Mouse (Mus musculus) cerebellum, postnatal 25 days (tissue): ENCODE measurements around the gene Arfip1.
A peak's percentile ranks its signal among the peaks of the same experiment; 100 is the strongest.
"Not testable (repeated sequence)": the region's sequence is repeated elsewhere in the genome, so short reads cannot be mapped to it uniquely, and the experiment has no call there.

Experiments used
- DNase-seq, 2 experiments: peaks; one replicate each; pipeline ENCODE4 v3.0.0; 2021; ENCODE audit warnings: mixed read lengths in 2 of 2

Gene Arfip1

DNA sequence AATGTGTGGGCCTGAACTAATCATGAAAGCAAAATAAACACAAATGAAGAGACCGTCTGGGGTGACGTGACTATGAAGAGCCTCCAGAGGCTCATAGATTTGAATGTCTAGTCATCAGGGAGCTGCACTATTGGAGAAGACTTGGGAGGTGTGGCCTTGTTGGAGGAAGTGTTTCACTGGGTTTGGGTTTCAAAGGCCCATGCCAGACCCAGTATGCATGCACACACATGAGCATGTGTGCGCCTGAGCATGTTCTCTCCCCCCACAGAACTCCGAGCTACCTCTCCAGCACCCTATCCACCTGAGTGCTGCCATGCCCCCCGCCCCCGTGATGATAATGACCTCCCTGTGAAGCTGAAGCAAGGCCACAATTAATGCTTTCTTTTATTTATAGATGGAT is 12.8 kb downstream of the Arfip1 start:
- no peak for DNase-seq

DNA sequence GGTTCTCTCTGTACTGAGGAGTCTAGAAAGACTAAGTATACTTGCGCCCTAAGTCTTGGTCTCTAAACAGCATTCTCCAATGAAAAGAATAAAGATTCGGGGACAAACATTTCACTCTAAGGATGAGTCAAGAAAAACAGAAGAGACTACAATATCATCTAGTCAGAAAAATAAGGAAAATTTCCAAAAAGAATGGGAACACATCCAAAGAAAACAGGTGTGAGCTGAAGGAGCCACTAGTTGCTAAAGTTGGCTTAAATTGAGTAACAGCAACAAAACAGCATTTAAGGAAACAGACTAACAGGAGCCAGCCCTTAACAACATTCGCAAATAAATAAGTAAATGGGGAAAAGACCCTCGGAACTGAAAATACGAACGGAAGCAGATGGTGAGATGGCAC is 13.9 kb downstream of the Arfip1 start:
- DNase-seq = no peak

DNA sequence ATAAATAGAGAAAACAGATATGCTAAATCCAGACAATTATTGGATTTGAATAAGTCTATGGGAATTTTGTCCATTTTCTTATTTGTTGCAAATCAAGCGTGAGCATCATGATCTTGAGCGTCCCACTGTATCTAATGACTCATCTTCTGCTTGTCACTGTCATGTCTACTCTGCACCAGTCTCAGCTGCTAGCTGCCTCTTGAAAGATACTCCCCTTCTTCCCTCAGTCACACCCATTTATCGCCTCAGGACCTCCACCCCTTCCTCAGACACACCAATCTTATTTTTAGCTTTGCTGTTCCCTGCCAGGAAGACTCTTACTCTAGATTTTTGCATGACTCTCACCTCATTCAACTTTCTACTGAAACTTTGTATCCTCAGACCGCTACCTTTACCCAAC is 19.0 kb downstream of the Arfip1 start:
- DNase-seq = no peak

DNA sequence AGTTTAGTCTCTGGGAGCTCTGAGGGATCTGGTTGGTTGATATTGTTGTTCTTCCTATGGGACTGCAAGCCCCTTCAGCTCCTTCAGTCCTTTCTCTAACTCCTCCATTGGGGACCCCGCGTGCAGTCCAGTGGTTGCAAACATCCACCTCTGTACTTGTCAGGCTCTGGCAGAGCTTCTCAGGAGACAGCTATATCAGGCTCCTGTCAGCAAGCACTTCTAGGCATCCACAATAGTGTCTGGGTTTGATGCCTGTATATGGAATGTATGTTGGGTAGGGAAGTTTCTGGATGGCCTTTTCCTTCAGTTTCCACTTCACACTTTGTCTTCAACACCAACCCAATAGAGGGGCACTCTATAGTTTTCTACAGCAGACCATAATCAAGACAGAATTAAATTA is 19.5 kb downstream of the Arfip1 start:
- DNase-seq = not testable (repeated sequence)

DNA sequence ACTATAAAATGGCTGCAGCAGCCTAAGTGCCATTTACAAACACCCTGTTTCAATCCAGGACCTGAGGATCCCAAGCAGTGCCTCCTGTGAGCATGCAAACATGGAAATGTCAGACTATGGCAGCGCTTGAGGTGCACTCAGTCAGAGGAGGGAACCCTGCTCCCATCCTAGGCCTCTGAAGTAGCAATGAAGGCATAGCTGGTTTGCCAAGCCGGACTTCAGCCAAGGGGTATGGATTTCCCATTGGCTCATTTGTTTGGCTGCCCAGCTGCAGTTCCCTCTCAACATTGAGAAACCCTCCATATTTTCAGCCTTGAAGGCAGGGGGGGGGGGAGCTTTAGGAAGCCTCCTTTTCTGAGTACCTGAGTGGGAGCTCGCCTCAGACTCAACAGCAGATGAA is 24.1 kb downstream of the Arfip1 start:
- DNase-seq = no peak

DNA sequence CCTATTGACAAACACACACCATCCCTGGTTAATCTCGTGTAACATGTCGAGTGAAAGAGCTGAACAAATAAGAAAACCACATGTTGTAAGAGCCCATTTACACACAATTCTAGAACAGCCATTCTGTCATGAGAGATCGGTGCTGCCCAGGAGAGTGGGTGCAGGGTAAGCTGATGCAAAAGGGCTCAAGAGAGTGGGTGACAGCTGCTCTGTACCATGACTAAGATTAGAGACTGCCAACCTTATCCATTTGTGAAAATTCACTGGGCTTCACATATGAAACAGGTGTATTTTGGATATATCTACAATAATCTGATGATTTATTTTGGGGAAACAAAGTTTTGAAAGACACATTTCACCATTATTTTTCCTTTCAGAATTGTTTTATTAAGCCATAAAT is 26.6 kb downstream of the Arfip1 start:
- DNase-seq = no peak

DNA sequence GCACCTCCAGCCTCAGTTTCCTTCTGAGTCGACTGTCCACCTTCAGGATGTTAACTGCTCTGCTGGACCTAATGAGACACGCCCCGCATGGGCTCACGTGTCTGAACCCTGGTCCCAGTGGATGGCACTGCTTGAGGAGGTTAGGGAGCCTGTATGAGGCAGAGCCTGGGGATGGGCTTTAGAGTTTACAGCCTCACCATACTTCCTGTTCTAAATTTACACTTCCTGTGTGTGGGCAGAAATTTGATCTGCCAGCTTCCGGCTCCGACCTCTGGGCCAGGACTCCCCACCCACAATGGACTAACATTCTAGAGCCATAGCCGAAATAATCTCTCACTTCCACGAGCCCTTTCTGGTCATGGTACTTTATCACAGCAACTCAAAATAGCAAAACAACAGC is 35.2 kb downstream of the Arfip1 start:
- DNase-seq = no peak

DNA sequence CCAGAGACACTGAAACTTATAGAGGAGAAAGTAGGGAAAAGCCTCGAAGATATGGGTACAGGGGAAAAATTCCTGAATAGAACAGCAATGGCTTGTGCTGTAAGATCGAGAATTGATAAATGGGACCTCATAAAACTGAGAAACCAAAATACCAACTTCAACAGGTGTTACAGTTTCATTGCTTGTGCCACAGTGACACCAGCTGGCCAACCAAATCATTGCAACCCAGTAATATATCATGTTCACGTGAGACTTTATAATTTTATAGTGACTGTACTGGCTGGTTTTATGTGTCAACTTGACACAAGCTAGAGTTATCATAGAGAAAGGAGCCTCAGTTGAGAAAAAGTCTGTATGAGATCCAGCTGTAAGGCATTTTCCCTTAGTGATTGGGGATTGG is 40.0 kb downstream of the Arfip1 start:
- peak; percentile 67 to 77 for DNase-seq

DNA sequence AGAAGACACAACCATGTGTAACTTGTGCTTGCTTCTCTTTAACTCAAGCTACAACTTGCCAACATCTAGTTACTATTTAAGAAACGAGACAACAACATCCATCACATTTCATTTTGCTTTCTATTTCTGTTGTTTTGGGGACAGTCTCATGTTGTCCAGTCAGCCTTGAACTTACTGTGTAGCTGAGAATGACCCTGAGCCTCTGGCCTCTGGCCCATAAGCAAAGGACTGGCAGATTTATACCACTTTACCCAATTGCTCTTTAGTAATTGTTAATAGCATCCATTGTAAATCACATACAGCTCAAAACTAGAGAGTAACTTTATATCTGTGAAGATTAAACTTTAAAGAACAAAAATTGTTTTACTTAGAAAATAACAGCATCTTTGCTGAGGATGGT is 40.5 kb downstream of the Arfip1 start:
- no peak for DNase-seq

DNA sequence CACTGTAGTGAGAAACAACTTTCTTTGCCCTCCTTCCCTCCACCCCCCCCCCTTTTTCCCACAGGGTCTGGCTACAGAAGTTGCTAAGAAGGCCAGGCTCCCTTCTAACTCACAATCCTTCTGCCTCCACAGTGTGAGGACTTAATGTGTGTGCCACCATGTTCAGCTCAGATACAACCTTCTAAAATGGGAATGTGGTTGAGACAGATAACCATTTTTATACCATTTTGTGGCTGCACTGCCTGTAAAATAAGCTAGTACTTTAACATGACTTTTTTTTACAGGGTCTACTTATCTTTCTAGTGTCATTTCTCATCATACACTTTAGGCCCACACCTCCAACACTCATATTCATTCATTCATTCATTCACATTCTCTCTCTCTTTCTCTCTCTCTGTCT is 41.8 kb downstream of the Arfip1 start:
- no peak for DNase-seq

DNA sequence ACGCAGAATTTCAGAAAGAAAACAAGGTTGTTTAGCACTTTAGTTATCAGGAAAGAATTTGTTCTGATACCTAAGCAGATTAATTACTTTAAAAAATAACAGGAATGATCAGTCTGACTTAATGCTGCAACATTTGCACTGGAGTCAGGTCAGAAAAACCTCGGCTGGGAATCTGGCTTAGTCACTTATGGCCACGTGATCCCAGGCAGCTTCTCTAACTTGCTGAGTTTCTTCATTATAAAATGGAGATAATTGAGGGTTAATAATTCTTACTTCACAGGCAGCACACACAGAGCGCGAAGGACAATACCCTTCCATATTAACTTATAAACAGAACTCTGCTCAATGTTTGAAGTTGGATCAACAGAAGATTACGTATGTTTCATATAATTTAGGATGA is 45.4 kb downstream of the Arfip1 start:
- no peak for DNase-seq

DNA sequence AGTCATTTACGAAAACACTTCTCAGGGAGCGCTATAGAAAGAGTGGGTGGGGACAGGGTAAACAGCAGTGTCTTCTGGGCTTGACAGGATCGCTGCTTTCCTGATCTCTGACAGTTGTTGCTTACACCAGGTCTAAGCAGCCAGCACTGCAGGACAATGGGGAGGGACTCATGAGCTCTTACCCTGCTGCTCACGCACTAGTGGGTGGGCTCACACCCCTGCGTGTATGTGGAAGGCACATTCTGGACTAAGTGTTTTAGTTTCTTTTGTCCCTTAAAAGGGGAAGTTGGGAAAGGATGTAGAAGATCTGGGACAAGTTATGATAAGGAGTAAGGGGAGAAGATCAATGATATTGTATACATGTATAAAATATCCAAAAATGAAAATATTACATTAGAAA is 49.2 kb downstream of the Arfip1 start:
- DNase-seq = no peak

DNA sequence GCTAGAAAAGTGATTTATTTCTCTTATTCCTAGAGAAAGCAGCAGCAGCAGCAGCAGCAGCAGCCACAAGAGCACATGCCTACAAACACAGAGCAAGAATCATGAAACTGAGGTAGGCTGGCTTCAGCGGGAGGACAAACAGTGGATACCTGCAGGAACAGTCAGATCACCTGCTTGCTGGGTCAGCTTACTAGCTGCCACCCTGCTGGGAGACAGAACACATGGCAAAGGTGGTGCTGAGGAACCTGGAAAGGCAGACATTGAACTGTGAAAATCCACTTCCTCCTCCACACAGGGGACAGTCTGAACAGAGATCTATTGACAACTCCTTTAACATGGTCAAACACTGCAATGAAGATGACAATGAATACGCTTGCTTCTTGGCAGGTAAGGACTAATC is 53.4 kb downstream of the Arfip1 start:
- peak; percentile 53 to 64 for DNase-seq

DNA sequence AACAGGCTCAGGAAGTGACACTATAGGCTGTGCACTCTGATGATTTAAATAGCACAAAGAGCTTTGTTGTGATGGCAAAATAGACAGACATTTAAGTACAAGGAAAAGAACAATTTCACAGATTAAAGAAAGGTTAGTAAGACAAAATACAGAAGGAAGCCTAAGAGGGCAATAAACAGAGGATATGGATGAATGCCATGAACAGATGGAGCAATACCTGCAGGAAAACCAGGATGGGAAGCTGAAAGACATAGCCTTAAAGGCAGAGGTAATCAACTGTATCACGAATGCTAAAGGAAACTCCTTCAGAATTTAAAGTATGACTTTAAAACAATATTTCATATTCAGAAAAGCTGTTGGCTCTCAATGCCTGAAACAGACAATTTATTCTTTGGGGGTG is 57.5 kb downstream of the Arfip1 start:
- no peak for DNase-seq

DNA sequence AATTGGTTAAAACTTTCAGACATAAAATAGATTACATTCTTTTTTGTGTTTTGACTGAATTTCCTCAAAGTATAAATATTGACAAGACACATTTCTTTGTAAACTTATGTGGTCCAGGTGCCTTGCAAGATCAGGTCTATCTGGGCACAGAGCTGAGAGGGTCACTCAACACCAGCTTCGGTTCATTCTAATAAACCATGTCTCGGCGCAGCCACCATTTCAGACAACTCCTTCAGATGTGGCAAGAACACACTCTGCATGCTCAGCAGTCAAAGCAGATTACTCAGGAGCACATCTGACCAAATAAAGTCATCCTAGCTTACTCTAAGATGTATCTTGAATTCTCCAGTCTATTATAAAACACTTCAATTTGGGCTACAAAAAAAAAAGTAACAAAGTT is 66.3 kb downstream of the Arfip1 start:
- no peak for DNase-seq

DNA sequence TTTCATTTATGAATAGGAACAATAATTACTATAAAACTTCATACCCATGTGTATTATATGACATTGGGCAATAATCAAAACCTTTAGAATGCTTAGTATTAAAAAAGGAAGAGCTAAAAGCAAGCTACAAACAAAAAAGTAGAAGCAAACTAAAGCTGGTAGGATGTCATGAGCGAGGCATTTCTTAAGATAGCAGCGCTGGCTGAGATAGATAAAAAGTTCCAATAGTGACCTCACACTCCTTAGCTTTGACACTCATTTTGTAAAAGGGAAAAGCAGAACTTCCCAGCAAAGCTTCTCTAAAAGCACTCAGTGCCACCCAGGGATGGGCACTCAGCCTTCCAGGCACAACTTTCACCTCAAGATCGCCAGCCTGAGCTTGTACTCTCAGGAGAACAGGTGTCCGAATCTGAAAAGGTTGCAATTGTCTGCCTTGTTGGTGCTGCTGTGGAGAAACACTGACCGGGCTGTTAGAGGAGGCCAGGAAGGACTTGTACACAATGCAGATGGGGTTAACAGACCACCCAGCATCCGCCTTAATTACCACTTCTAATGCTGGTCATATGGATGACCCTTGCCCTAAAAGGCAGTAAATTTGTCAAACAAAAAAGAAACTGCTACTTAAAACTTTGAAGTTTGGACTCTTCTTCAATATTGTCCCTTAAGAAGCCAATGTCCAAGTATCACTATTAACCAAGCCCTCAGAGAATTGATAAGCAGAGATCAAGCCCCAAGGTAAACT is 69.5 kb downstream of the Arfip1 start:
- no peak for DNase-seq

DNA sequence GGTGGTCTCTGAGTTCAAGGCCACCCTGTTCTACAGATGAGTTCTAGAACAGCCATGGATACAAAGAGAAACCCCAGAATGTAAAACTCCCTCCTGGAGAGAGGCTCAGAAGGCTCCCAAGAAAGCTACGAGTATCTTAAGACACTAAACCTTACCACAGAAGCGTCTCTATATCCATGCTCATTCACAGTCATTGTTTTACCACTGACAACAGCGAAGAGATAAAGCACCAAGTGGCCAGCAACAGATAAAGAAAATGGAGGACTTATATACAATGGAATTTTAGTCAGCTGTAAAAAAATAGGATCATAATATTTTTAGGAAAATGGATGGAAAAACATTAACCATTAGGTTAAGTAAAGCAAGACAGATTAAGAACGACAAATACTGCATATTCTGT is 77.2 kb downstream of the Arfip1 start:
- no peak for DNase-seq

DNA sequence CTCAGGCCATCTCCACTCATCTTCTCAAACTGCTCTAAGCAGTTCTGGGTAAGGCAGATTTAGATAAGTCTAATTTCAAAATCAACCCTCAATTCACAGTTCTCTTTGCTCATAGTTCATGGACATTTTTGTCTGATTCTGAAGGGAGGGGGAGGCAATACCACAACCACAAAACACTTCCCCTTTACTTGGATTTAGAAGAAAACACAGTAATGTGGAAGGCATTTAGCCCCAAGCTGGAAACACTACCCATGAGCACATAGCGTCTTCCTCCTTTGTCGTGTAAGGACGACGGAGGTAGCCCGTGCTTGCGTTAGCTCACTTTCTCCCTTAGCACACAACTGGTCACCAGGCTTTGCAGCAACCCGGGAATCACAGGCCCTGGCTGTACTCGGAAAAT is 78.1 kb downstream of the Arfip1 start:
- no peak for DNase-seq

DNA sequence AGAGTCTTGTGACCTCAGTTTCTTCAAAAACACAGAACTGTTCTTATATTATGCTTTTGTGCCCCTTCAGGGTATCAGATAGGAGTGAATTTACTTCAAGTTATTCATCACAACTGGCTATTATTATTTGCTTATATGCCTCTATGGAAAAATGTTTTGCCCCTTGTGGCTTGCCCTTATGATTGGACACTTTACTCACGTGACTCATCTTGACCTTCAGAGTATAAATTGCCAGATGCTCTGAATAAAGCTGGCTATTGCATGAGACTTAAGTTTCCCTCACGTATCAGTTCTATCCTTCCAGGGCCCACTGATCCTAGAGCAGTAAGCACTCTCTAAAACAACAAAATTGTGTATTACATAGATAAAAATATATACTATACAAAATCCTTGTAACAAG is 80.3 kb downstream of the Arfip1 start:
- DNase-seq = no peak

DNA sequence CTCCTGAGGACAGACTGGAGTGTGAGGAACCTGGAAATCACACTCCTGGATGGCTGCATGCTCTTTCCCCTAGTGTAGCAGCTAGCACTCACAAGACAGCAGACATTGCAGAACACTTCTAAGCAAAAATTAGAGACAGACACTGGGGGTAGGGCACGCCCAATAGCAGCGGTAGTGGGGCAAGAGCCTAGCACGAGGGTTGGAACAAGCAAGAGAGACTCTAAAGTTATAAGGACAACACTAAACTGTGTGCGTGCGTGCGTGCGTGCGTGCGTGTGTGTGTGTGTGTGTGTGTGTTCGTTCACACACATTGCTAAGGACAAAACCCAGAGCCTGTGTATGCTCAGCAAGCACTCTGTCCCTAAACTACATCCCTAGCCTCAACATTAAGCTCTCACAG is 81.9 kb downstream of the Arfip1 start:
- DNase-seq = no peak

DNA sequence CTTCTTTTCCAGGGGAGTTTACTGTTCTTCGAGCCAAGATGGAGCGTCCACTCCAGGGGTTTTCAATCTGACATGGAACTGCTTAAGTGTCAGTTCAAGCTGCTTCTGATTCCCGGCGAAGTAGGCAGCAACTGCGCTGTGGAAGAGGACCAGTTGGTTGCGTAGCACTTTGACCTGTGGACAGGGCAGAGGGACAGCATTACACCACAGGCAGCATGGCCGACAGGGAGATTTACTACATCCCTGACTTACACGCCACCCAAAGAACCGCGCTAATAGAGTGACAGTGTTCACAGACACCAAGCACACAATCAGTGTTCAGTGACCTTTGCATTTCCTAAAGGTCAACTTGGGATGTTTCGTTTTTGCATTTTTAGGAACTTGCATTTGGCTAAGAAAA is 84.7 kb downstream of the Arfip1 start:
- DNase-seq = no peak

DNA sequence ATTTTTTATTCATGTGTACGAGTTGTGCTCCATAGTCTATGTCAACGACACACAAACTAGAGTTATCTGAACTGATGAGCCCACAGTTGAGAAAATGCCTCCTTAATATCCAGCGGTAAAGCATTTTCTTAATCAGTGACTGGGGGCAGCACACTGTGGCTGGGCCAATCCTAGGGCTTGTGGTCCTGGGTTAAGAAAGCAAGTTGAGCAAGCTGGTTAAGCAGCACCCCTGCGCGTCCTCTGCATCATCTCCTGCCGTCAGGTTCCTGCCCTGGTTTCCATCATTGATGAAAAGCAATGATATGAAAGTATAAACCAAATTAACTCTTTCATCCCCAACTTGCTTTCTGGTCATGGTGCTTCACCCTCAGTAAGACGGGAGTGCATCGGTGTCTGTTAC is 89.8 kb downstream of the Arfip1 start:
- no peak for DNase-seq

DNA sequence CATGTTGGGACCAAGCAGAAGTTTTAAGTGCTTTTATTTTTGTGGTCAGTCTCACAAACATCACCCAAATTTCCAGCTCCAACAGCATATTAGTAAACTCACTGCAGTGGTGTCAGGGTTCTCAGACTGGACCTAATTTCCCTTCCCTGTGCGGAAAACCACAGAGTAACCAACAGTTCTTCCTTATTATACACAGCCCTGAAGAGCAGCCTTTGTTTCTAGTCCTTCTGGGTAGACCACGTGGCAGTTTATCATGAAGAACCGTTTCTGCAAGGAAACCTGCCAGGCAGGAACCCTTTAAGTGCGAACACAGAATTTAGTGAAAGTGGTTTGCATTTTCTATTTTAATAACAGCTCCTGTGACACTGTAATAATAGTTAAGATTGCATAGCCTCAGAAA is 90.3 kb downstream of the Arfip1 start:
- DNase-seq = no peak

DNA sequence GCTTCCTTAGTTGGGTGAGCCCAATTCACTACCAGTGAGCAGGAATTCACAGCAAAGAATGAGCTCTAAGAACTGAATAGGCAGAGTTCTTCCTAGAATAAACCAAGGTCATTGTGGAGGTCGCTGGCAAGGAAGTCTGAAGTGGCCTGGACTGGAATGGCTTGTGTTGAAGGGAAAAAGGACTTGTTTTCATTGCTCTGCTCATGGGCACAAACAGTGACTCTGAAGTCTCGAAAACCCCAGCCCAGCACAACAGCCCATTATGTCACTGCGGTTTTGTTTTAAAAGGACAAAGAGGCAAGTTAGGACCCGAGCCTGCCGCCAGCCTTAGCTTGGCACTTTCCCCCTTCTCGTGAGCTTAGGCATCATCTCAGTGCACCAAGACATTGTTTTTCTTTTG is 93.7 kb downstream of the Arfip1 start:
- DNase-seq = no peak

DNA sequence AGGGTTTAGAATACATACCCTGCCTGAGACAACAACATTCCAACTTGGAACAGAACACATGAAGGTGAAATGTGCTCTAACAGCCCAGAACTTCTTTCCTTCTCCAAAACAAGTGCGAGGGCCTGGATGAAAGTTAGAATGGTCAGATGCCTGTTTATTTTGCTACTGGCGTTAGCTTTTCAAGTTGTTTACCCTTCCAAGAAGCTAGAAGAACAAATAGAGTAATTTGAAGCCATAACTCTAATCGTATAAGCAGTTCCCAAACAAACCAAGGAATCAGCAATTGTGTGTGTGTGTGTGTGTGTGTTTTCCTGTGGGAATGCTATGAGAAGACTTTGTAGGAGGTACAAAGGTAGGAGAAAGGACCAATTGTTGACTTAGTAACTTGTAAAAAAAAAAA is 97.5 kb downstream of the Arfip1 start:
- DNase-seq = no peak

DNA sequence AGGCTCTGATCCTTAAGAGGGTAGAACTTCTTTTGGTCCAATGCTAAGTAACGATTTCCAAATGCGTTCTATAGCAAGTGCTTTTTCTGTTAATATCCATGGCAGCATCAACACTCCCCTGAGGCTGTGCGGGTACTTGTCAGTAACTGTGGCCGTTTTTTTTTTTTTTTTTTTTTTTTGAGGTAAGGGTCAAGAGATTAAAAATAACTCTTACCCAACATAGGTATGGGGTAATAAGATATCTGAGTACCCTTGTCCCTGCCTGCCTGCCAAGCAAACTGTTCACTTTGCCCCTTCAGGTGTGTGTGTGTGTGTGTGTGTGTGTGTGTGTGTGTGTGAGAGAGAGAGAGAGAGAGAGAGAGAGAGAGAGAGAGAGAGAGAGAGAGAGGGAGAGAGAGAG is 98.1 kb downstream of the Arfip1 start:
- no peak for DNase-seq
